Mouse (Mus musculus) B cell, adult 2 months (primary cell): ENCODE data around the gene Usp29.

Experiments used
- DNase-seq, 2 experiments: peaks; one replicate each; pipeline ENCODE4 v3.0.0; 2022

Usp29 gene

GRCm38 (mm10) chr7:6730241-6730640 lies at the start of gene Usp29, which contains the start of gene Peg3:
Gene Usp29 (plus strand): TSS chr7:6730578.
Gene Peg3 (minus strand): TSS chr7:6730431.
- DNase-seq = no peak

GRCm38 (mm10) chr7:6685511-6685910 lies 44.9 kb upstream of the Usp29 start:
- DNase-seq = no peak

- no peak for DNase-seq
Measured at GRCm38 (mm10) chr7:6696241-6697045, 33.9 kb upstream of the Usp29 start, which contains the start of gene Zim1. Gene Zim1 (minus strand): TSS chr7:6696450.

- no peak for DNase-seq
Measured at GRCm38 (mm10) chr7:6699230-6699629, 31.1 kb upstream of the Usp29 start.

- no peak for DNase-seq
Measured at GRCm38 (mm10) chr7:6707416-6708015, 22.9 kb upstream of the Usp29 start.

DNA sequence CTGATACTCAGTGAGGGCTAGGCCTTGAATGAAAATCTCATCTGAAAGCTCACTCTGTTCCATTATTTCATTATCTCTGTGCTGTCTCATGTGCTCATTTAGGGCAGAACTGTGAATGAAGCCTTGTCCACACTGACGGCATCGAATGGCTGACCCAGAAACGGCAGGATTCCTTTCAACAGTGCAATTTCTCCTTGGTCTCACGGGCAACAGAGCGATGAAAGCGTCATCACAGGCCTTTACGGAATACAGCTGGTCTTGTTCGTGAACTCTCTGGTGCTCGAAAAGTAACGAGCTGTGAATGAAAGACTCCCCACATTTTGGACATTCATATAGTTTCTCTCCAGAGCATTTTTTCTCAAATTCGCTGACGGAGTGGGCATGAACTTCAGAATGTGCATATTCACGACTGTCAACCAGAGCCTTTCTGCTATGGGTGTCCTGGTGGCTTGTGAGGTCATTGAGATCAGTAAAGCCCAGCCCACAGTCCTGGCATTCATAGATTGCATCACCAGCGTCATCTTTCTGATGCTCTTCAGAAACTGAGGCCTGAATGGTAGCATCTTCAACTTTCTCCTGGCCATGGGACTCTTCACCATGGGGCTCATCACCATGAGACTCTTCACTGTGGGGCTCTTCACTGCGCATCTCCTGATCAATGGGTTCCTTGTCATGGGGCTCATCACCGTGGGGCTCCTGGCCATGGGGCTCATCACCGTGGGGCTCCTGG lies 21.8 kb upstream of the Usp29 start:
- no peak for DNase-seq

DNA sequence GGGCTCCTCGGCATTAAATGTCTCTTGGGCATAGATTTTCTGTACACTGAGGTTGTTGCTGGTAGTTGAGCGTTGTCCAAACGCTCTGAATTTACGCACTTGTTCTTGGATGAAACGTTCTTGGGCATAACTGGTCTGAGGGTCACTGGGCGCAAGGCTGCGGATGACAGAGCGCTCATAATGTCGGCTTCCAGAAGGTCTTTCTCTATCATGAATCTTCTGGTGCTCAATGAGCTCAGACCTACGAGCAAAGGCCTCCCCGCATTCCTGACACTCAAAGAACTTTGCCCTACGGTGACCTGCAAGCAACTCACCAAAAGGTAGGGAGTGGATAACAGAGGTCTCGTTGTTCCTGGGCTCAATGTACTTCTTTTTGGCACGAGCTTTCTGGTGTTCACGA lies 21.0 kb upstream of the Usp29 start:
- DNase-seq = no peak

DNA sequence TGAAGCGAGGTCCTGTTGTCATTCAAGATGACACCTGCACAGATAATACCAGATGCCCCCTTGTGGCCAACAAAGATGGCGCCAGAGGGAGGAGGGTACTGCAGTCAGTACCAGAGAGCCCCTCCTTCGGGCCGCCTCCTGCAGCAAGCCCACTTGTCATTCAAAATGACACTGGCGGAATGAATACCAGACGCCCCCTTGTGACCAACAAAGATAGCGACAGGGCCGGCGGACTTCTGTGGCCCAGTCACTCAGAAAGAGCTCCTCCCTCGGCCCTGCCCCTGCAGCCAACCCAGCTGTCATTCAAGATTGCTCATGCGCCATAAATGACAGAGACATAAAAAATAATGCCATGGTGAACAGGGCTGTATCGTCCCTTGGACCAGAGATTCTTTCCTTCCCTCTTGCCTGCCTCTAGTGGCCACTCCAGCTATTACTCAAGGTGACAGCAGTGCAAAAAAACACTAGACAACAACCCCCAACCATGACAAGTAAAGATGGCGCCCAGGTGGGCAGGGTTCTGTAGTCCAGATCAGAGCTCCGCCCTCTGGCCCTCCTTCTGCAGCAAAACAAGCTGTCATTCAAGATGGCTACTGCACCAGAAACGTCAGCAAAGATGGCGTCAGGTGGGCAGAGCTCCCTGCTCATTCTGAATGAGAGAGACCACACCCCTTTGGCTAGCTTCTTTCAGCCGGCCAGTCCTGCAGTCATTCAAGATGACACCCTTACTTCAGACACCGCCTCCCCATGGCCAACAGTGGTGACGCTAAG lies 2.8 kb upstream of the Usp29 start:
- no peak for DNase-seq

DNA sequence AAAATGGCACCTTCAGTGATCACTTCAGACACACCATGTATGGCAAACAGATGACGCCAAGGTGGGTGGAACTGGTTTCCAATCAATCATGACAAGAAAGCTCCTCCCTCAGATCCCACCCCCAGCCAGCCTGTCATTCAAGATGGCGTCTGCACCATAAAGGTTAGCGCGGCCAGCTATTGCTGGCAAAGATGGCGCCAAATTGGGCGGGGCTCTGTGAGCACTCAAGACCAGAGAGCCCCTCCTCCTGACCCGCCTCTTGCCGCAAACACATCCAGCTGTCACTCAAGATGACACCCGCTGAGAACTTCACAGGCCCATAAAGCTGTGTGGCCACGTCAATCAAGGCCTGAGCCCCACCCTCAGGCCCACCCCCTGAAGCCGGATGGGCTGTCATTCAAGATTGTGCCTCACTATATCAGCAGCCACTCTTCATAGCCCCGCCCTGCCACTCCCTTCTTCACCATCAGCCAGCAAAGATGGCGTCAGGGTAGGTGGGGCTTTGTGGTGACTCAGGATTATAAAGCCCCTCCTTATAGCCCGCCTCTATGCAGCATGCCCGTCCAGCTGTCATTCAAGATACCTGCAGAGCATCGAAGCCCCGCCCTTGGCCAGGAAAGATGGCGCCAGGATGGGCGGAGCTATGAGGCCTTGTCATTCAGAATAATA lies 2.0 kb upstream of the Usp29 start:
- no peak for DNase-seq

DNA sequence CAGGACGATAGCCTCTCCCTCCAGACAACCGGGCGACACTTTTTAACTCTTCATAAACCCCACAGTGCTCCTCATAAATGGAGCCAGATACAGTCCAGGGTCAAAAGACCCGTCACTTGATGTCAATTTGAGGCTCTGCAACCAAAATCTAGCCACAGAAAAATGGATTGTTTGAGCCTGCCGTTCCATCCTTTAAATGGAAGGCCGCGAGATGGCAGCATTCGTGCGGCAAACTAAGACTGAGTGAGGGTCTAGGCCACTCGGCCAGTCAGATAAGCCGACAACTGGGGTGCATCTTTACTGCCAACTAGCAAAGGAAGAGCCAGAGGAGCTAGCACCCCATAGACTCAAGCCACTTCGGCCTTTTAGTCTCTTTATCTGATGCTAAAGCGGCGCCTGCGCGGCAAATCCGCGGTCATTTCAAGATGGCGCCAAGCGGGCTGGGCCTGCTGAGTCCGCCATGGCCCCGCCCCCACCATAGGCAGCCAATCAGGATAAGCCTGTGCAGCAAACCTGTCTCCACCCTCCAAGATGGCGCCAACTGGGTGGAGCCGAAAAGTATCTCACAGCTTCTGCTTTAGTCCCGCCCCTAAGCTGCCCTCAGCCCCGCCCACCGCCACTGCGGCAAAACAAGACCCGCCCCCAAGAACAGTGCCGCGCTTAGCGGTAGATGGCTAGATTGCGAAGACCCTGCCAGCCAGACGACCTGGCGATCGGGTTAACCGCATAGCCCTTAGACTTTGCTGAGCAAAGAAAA lies 1.1 kb upstream of the Usp29 start:
- peak; percentile 34 to 43 for DNase-seq

- no peak for DNase-seq
Measured at GRCm38 (mm10) chr7:6730801-6731200, 423 bp downstream of the Usp29 start.

- DNase-seq = no peak
Measured at GRCm38 (mm10) chr7:6731373-6731772, 995 bp downstream of the Usp29 start.

- DNase-seq = no peak
Measured at GRCm38 (mm10) chr7:6731930-6732329, 1.6 kb downstream of the Usp29 start.

GRCm38 (mm10) chr7:6736060-6736459 lies 5.7 kb downstream of the Usp29 start:
- DNase-seq = no peak

GRCm38 (mm10) chr7:6744281-6744904 lies 14.0 kb downstream of the Usp29 start:
- no peak for DNase-seq

DNA sequence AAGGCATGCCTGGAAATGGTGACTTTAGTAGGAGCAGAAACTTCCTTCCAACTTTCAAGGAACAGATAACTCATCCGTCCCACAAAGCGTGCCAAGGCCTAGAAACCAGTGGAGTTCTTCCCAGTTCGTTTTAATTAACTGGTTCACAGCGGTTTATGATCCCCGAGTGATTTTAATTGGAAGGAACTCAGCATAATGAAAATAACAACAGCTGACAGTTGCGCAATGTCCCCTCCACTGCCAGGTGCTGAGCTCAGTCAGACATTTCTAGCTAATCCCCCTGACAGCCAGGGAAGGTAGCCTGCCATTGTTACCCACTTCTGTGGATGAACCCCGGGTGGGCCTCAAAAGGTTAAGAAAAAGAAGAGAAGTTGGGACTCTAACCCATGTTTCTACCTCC lies 18.8 kb downstream of the Usp29 start:
- no peak for DNase-seq

- no peak for DNase-seq
Measured at GRCm38 (mm10) chr7:6753440-6753839, 23.1 kb downstream of the Usp29 start.

DNA sequence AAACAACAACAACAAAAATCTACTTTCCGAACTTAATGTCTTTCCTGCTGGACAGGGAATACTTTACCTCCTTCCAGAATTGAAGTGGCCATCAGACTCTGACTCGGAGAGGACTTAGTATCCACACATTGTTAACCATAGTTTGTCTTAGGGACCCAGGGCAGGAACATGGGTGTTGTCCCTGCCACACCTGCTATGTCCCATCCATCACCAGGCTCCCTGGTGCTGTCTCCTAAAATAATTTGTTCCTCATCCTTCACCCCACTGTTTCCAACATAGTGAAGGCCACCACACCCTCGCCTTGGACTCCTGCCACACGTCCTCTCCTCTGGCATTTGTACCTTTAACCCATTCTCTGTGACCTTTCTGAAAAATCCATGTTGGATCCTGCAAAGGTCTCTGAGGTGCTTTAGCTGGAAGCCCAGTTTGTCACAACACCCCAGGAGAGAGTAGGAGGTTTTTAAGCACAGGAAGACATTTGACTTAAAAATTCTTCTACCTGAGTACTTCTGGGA lies 26.5 kb downstream of the Usp29 start:
- no peak for DNase-seq

DNA sequence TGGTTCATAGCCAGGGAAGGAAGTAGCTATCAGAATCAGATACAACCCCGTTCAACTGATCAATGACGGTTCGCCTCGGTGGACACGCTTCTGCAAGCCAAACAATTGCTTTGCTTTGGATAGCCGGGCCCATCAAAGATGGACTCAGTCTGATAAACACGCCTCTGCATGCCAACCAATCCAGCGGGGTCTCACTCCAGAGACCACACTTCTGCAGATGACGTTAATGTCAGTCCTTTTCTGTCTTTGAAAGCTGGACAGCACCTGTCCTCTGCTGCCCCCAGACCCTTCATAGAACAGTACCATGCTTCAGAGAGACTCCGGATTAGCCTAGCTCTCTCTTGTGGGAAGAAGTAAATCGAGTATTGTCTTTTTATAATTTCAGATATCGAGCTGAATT lies 29.3 kb downstream of the Usp29 start:
- no peak for DNase-seq

DNA sequence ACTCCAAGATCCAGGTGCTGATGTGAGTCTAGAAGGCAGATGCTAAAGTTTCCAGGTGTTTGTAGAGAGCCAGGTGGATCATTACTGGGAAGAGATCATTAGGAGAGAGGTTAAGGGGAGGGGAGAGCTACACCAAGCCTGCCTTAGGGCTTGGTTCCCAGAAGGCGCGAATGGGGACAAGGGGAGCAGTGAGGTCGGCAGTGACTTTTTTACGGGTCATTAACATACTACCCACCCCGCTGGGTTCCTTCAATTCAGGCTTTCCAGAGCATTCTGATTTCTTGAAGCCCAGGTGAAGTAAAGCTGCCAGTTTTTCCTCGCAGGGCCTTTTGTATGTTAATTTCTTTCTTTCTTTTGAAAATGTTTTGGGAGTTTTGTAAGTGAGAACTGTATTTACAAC lies 29.8 kb downstream of the Usp29 start:
- DNase-seq = no peak

- DNase-seq = no peak
Measured at GRCm38 (mm10) chr7:6765240-6765639, 34.9 kb downstream of the Usp29 start.
